Mouse (Mus musculus): ENCODE results near the gene Fcrl6.

Gene Fcrl6

DNA sequence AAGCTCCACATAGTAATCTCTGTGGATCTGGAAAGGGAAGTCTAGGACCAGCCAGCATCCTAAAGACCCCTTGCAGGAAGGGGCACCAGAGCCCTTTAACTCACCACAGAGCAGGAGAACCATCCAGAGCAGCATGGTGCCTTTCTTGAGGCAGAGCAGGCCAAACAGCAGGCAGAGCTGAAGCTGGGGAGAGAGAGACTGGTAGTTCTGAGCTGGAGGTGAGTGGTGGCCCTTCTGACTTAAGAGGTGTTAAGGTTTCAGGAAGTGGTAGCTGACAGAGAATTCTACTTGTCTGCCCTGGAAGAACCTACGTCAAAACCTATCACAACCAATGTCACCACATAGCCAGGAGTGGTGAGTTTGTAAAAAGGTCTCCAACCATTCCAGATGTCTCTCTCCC lies at the start of gene Fcrl6:
Fcrl6 (minus strand) TSS at position 226 of the 400 bp plus-strand sequence.
- DNase-seq: no peak

DNA sequence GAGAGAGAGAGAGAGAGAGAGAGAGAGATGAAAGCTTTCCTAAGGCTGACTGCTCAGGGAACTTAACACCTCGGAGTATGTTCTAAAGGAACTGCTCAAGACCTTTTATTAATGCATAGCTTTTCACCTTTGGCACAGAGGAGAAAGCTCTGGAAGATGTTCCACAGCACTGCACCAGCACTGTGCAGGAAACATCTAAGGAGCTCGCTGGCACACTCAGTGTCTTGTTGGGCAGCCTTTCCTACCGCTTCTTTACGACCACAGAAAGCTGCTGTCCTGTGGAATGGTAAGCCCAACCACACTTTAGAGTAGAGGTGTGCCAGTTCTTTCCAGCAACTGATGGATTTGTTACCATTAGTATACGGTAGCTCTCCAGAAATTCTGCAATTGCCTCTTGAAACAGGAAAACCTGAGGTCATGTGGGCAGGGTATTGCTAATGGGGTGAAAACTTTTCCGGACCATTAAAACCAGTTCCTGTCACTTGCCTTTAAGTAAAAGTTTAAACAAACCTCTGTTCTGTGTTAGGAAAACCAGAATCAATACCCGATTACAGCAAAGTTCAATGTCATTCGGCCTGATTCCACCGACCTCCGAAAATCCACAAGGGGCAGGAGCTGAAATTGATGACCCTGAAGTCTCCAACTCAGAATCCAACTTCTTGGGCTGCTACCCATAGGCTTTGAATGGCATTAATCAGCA lies 49.1 kb upstream of the Fcrl6 start:
- no peak for DNase-seq

- DNase-seq: peak in 1 of 2 experiments; percentile 54
Observed at GRCm38 (mm10) chr1:172650519-172651287, 48.4 kb upstream of the Fcrl6 start.

DNA sequence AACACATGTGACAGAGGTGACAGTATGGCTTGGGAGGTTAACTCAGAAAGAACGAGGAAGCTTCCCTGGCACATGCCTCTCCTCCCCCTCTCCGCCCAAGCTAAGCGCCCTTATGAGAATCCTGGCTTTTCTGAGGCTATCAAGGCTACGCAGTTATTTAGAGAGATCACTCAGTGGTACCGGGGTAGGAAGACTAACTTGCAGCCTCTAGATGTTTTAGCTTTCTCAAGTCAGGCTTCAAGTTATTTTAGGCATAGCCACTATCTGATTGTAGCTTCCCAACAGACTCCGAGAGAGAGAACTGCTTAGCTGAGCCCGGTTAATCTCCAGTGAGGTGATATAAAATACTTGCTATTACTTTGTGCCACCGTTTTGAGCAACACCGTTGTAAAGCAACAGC lies 47.0 kb upstream of the Fcrl6 start:
- no peak for DNase-seq

DNA sequence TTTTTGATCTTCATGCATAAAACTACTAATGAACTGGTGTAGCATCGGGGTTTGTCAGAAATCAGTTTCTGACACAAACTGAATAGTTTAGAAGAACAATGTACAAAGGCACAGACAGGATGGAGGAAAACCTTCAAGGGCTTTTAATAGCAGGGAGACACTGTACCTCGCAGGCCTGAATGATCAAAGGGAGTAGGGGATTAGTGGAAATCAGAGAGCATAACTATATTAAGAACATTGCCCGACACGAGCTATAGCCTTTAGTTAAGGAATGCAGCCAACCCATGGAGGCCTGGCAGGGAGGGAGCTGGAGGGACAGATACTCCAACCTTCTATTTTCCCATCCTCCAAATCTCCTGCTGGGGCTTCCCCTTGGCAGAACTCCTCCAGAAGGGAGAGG lies 44.9 kb upstream of the Fcrl6 start:
- no peak for DNase-seq

DNA sequence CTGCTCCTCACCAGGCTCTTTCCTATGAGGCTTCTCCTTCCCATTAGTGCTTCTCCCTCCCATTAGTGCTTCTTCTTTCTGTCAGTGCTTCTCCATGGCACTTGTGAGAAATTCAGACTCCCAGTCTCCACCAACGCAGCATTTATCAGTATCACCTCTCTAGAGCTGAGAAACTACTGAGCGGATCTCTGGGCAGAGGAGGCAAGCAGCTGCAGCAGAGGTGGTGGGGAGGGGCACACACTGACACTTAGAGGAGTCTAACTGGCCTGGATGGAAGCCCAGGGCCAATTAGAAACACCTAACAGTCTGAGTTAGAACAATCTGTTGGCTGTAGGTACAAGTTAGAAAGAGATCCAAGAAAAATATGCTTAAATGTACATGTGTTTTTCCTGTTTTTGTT lies 36.4 kb upstream of the Fcrl6 start:
- peak in 1 of 2 experiments; percentile 48 for DNase-seq

DNA sequence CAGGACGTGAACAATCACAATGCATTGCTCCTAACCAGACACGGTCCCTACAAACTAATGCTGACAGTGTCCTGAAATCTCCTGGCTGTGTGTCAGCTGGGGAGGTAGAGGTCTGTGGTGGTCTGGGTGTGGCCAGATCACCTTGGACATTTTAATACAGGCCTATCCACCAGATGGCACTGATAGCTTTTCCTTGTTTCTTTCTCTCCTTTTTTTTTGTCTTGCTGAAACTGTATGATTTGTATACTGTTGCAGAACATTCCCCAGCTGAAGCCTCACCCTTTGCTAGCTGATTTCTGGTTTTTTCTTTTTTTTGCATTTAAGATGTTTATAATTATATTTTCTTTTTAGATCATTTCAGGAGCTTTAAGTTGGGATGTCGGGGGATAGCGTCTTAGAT lies 35.5 kb upstream of the Fcrl6 start:
- DNase-seq: no peak

DNA sequence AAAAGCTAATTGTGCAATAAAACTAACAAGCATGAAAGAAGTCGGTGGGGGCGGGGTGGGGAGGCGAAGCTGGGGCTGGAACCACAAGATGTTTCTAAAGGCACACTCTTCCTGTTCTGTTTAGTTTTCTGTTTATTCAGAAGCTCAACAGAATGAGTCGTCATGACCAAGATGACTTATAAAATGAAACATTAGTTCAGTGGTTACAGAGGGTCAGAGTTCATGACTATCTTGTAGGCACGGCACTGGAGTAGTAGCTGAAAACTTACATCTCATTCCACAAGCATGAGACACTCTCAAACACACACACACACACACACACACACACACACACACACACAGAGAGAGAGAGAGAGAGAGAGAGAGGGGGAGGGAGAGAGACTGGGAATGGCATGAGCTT lies 33.9 kb upstream of the Fcrl6 start:
- no peak for DNase-seq

- no peak for DNase-seq
Observed at GRCm38 (mm10) chr1:172635258-172635657, 32.9 kb upstream of the Fcrl6 start.

DNA sequence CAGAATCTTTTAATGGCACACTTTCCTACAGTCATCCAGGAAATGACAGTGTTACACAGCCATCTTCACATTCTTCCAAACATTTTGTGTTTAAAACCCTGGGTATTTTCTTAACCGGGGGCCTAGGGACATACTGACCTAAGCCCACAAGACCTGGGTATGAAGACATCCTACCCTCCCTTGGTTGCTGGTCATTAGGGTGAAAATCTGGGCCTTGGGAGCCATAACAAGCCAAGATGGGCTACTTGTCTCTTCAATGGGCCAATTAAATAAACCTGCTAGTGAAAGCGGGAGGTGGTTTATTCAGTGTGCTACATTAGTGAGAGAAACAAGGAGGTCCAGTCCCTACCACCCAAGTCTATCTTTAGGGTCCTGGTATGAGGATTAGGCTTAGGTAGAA lies 31.8 kb upstream of the Fcrl6 start:
- DNase-seq: no peak

- peak; percentile 99 for DNase-seq
Observed at GRCm38 (mm10) chr1:172632451-172633326, 30.3 kb upstream of the Fcrl6 start, which contains the start of gene Dusp23. Gene Dusp23, minus strand, starts transcription at chr1:172632962.

DNA sequence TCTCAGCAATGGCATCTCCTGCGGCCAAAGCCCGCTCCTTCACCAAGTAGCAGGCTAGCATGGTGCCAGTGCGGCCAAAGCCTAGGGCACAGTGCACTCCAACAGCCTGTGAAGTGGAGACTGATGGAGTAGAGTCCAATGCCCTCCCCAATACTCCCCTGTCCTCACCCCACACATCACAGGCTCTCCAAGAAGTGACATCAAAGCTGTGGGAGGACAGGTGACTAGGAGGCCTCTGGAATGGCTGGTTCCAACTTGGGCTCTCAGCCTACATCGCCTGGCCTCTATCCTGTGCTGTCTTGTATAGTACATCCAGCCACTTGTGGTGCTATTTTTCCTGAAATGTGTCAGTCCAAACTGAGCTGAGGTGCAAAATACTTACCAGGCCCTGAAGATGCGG lies 29.4 kb upstream of the Fcrl6 start:
- no peak for DNase-seq

DNA sequence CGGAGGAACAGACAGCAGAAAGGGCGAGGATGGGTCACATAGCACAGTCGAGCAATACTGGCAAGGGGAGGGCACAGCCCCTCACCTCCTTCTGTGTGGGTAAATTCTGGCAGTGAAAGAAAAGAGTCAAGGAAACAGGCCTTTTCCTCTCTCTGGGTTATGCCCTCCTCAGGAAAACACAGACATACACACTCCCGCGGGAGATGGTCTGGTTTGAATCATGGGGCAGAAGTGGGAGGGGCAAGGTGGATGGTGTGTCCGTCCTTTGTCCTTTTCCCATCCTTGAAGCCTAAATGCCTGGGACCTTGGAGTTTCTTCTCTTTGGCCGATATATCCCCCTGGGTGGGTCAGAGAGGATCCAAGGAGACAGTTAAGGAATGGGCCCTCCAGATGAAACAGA lies 27.5 kb upstream of the Fcrl6 start:
- DNase-seq: peak in 1 of 2 experiments; percentile 28

GRCm38 (mm10) chr1:172626306-172626705 lies 24.0 kb upstream of the Fcrl6 start:
- DNase-seq: no peak

- DNase-seq: no peak
Observed at GRCm38 (mm10) chr1:172624081-172624480, 21.7 kb upstream of the Fcrl6 start.

DNA sequence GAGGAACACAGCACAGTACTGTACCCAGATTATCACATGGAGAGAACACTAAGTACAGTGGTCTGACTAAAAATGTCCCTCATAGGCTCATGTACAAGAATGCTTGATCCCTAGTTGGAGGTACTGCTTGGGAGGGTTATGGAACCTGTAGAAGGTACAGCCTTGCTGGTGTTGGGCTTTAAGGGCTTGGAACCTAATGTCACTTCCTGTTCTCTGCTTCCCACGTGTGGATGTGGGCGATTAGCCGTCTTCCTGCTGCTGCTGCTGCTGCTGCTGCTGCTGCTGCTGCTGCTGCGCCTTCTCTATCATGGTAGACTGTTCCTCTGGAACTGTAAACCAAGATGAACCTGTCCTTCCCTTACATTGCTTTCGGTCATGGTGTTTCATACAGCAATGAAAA lies 21.2 kb upstream of the Fcrl6 start:
- DNase-seq: no peak

- DNase-seq: peak; percentile 80 to 85
Observed at GRCm38 (mm10) chr1:172619235-172619634, 16.9 kb upstream of the Fcrl6 start.

DNA sequence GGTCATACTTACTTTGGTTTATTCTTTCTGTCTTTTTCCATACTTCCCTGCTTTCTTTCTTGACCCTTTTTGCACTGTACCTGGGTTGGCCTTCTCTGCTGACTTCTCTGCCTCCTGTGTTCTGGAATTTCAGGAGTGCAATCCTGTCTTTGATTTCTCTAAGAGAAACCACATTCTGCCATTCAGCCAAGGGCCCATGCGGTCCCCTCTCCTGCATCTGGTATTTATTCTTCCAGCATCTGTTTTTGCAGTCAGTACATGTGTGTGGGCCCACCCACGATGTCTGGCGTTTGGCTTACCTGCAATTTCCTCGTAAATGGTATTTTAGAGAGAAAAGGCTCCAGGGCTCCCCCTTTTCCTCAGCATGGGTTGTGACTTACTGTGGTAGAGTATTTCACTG lies 15.8 kb upstream of the Fcrl6 start:
- DNase-seq: no peak

GRCm38 (mm10) chr1:172617365-172618076 lies 15.2 kb upstream of the Fcrl6 start:
- no peak for DNase-seq

- no peak for DNase-seq
Observed at GRCm38 (mm10) chr1:172616537-172617300, 14.4 kb upstream of the Fcrl6 start.

GRCm38 (mm10) chr1:172615412-172615811 lies 13.1 kb upstream of the Fcrl6 start:
- no peak for DNase-seq

- no peak for DNase-seq
Observed at GRCm38 (mm10) chr1:172614654-172615053, 12.3 kb upstream of the Fcrl6 start.
